Mouse (Mus musculus) embryonic stem cell, embryonic (primary cell): Measurements from ENCODE around the gene Mfap5.

Experiments used
- CTCF ChIA-PET, 4 experiments: fragments of 300-600 bp in 2 of 4; fragments of 350-600 bp in 2 of 4; sonication (Branson Sonifier 250); formaldehyde crosslinking; loops; one replicate each; lab custom pipeline; 2022; ENCODE audit warnings: inconsistent platforms in 2 of 4; lab: Charles Lee
- POLR2A ChIA-PET, 4 experiments: fragments of 300-600 bp in 2 of 4; fragments of 350-600 bp in 2 of 4; sonication (Branson Sonifier 250); formaldehyde crosslinking; loops; one replicate each; lab custom pipeline; 2022; ENCODE audit warnings: antibody characterized with exemption in 4 of 4, inconsistent platforms in 1 of 4; lab: Charles Lee

The Mfap5 gene

GRCm38 (mm10) chr6:122495082-122495881 lies 10.4 kb upstream of the Mfap5 start:
- CTCF ChIA-PET: interaction anchor here (0.6 to 2.0 kb wide), 18 partner anchors 8 to 225 kb away, joined by 3 to 20 read pairs (median 4); partner anchors contain the start of gene Mfap5 (in 1 of the 4)

GRCm38 (mm10) chr6:122496501-122496900 lies 9.1 kb upstream of the Mfap5 start:
- ChIA-PET POLR2A (interaction anchor here in 3 of 4 experiments (0.7 to 2.4 kb wide), 11 partner anchors 9 to 188 kb away, joined by 3 to 6 read pairs (median 4); partner anchors contain the start of genes Apobec1 (in 1 of the 3), Gdf3 (in 1 of the 3), M6pr (in 1 of the 3) and Mfap5 (in 1 of the 3)), CTCF (interaction anchor here (0.6 to 2.0 kb wide), 34 partner anchors 9 to 223 kb away, joined by 3 to 20 read pairs (median 4); partner anchors contain the start of gene Mfap5 (in 2 of the 4))

More at GRCm38 (mm10) chr6:122495082-122495881, 10.4 kb upstream of the Mfap5 start:
- POLR2A ChIA-PET: interaction anchor here (0.9 to 4.2 kb wide), 14 partner anchors 14 to 153 kb away, joined by 3 to 79 read pairs (median 3); partner anchors contain the start of gene Gdf3 (in 1 of the 4)

GRCm38 (mm10) chr6:122498661-122499060 lies 7.0 kb upstream of the Mfap5 start, which contains the start of gene Rimklb:
Rimklb (minus strand) TSS chr6:122498761.
- POLR2A ChIA-PET: interaction anchor here in 1 of 4 experiments (1.4 kb wide), 1 partner anchor 29 kb away, joined by 4 read pairs; no protein-coding TSS in a partner anchor
- CTCF ChIA-PET: interaction anchor here in 1 of 4 experiments (1.4 kb wide), 1 partner anchor 115 kb away, joined by 6 read pairs; no protein-coding TSS in a partner anchor

DNA sequence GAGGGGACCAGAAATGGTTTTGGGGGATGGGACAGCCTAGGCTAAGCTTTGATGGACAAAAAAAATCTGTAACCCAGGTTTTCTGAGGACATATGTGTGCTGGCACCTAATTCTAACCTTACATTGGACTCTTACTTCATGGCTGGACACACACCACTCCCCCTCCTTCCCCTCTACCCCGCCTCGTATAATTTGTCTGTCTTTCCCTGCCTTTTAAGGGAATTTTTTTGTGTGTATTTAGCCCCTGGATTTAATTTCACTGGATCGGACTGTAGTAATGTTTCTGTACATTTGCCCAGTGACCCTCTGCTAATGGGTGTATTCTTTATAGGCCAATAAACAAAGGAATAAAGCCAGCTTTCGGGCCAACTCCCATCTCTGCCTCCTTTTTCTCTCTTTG lies 604 bp upstream of the Mfap5 start:
- CTCF ChIA-PET: interaction anchor here in 3 of 4 experiments (0.7 to 1.0 kb wide), 3 partner anchors 42 to 88 kb away, joined by 3 to 4 read pairs (median 3); no protein-coding TSS in a partner anchor
- POLR2A ChIA-PET: interaction anchor here in 1 of 4 experiments (1.4 to 2.5 kb wide), 3 partner anchors 9 to 102 kb away, joined by 4 to 8 read pairs (median 5); no protein-coding TSS in a partner anchor

GRCm38 (mm10) chr6:122508494-122508893 lies 2.8 kb downstream of the Mfap5 start:
- CTCF ChIA-PET: no interaction called here

DNA sequence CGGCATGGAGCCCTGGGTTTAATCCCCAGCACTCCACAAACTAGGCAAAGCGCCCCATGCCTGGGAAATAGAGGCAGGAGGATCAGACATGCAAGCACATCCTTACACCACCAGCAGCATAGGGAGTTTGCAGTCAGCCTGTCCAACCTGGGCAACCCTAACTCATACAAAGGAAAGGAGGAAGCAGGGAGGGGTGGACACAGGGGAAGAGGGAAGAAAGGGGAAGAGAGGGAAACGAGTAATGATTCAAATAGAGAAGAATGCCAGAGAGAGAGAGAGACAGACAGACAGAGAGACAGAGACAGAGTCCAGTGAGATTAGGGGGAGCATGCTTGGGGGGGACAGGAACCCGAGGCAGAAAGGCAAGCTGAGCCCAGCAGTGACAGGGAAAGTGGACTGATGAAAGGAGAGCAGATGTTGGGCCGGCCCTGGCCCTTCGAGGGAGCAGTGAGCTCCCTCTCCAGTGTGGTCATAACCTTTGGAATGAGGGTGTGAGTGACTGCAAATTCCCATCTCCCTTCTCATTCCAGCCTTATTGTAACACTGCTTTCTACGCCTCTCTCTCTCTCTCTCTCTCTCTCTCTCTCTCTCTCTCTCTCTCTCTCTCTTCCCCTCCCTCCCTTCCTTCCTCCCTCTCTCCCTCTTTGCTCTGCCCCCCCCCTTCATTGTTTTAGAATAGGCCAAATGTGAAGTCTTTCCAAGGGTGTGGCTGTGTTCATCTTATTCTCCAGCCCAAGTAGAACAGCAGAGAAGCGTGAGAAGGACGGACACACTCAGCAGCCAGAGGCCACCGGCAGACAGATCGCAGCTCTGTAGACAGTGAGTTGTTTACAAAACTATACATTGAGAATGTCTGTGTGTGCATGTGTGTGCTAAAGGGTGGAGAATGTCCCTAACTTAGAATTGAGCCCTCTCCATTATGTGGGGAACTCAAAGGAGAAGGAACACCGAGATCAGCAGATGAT lies 7.6 kb downstream of the Mfap5 start:
- POLR2A ChIA-PET: interaction anchor here (0.6 to 1.9 kb wide), 15 partner anchors 10 to 95 kb away, joined by 3 to 7 read pairs (median 4); no protein-coding TSS in a partner anchor
- CTCF ChIA-PET: interaction anchor here (0.6 to 1.5 kb wide), 10 partner anchors 10 to 239 kb away, joined by 3 to 9 read pairs (median 5); no protein-coding TSS in a partner anchor

More at GRCm38 (mm10) chr6:122508494-122508893, 2.8 kb downstream of the Mfap5 start:
- POLR2A ChIA-PET: interaction anchor here in 2 of 4 experiments (1.0 to 1.5 kb wide), 4 partner anchors 14 to 200 kb away, joined by 3 to 5 read pairs (median 4); partner anchors contain the start of gene M6pr (in 1 of the 2)

DNA sequence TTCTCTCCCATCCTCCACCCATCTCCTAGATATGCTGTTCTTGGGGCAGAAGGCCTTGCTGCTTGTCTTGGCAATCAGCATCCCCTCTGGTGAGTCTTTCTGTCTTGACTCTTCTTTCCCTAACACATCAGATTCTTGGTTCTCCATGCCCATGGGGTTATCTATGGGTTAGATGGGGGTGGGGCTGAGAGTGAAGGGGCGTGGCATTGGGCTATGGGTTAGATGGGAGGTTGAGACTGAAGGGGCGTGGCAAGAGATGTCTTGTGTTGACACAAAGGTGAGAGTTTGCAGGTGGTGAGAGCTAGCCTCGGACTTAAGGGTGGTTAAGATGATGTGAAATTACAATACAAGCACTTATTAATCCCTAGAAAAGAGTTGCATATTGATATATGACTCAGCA lies 8.7 kb downstream of the Mfap5 start:
- ChIA-PET CTCF (interaction anchor here in 2 of 4 experiments (0.6 to 1.5 kb wide), 5 partner anchors 14 to 48 kb away, joined by 3 to 5 read pairs (median 5); no protein-coding TSS in a partner anchor), POLR2A (interaction anchor here (0.7 to 1.5 kb wide), 7 partner anchors 19 to 93 kb away, joined by 3 to 6 read pairs (median 3); no protein-coding TSS in a partner anchor)

- POLR2A ChIA-PET: interaction anchor here (0.7 to 1.5 kb wide), 4 partner anchors 23 to 261 kb away, joined by 3 read pairs; no protein-coding TSS in a partner anchor
- CTCF ChIA-PET: interaction anchor here (0.5 to 0.7 kb wide), 4 partner anchors 33 to 343 kb away, joined by 3 to 12 read pairs (median 4); no protein-coding TSS in a partner anchor
These were observed 10.1 kb downstream of the Mfap5 start for GRCm38 (mm10) chr6:122515762-122516161.

- ChIA-PET POLR2A (interaction anchor here in 2 of 4 experiments (0.6 to 1.3 kb wide), 4 partner anchors 15 to 92 kb away, joined by 3 to 6 read pairs (median 4); partner anchors contain the start of gene Gdf3 (in 1 of the 2)), CTCF (interaction anchor here in 3 of 4 experiments (0.5 to 1.7 kb wide), 6 partner anchors 10 to 115 kb away, joined by 3 to 5 read pairs (median 3); no protein-coding TSS in a partner anchor)
These were observed 12.0 kb downstream of the Mfap5 start for GRCm38 (mm10) chr6:122517668-122518067.

DNA sequence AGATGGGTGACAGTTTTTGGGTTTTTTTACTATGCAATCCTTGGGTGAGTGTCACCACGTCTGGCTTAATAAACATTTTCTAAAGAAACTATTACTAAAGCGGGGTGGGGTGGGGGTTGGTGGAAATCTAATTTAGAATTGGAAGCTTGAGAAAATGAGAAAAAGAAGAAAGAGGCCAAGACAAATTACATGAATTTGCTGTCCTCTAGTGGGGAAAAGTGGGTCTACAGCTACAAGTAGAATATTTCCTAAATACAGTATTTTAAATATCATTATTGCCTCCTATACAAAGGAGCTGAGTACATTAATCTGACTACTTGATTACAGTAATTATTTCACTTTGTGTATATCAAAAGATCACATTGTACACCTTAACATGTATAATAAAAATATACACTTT lies 13.7 kb downstream of the Mfap5 start:
- ChIA-PET CTCF (interaction anchor here (0.5 to 3.1 kb wide), 21 partner anchors 9 to 961 kb away, joined by 3 to 15 read pairs (median 4); partner anchors contain the start of gene Mfap5 (in 1 of the 4)), POLR2A (interaction anchor here in 3 of 4 experiments (0.6 to 1.5 kb wide), 10 partner anchors 9 to 174 kb away, joined by 3 to 5 read pairs (median 4); partner anchors contain the start of gene Dppa3 (in 1 of the 3))

GRCm38 (mm10) chr6:122522595-122522994 lies 16.9 kb downstream of the Mfap5 start:
- ChIA-PET CTCF (interaction anchor here (0.6 to 1.7 kb wide), 13 partner anchors 9 to 214 kb away, joined by 3 to 10 read pairs (median 5); partner anchors contain the start of gene M6pr (in 1 of the 4)), POLR2A (interaction anchor here in 3 of 4 experiments (1.0 to 2.2 kb wide), 5 partner anchors 10 to 87 kb away, joined by 3 to 15 read pairs (median 6); partner anchors contain the start of gene Gdf3 (in 1 of the 3))

DNA sequence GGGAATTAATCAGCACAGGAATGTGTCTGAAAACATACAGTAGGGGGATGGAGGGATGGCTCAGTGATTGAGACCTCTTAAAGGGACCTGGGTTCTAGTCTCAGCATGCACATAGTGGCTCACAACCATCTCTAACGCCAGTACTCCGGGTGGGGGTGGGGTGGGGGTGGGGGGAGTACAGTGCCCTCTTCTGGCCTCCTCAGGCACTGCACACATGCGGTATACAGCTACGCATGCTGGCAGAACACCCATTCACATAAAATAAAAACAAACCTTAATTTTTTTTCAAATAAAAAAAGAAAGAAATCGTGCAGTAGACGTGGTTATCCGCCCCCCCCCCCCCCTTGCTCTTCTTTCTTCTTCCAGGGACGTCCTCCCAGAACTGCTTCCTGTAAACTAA lies 17.6 kb downstream of the Mfap5 start:
- ChIA-PET POLR2A (interaction anchor here in 3 of 4 experiments (0.7 to 2.2 kb wide), 15 partner anchors 10 to 220 kb away, joined by 3 to 15 read pairs (median 3); partner anchors contain the start of gene Gdf3 (in 1 of the 3)), CTCF (interaction anchor here (0.6 to 1.7 kb wide), 32 partner anchors 9 to 1201 kb away, joined by 3 to 11 read pairs (median 5); partner anchors contain the start of genes M6pr (in 1 of the 4), Mfap5 (in 1 of the 4) and Necap1 (in 1 of the 4))

DNA sequence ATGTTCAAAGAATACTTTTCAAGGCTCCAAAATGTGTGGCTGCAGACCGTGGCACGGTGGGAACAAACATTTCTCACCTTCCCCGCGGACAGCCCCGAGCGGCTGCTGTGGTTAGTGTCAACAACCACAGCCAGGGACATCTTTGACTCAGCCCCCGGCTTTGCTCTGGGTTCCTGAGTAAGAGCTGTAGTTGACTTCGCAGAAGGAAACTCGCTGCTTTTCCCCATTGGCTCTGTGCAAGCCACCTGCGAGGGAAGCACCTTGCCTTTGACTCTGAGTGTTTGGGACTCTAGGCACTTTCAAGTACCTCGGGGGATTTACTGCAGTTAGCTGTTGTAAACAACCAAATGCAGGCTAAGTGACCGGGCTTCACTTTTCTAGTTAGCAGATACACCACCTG lies 22.0 kb downstream of the Mfap5 start:
- CTCF ChIA-PET: interaction anchor here (0.5 to 1.9 kb wide), 13 partner anchors 8 to 247 kb away, joined by 3 to 8 read pairs (median 4); partner anchors contain the start of genes Dppa3 (in 1 of the 4) and M6pr (in 1 of the 4)

GRCm38 (mm10) chr6:122528136-122528535 lies 22.5 kb downstream of the Mfap5 start:
- POLR2A ChIA-PET: interaction anchor here (0.6 to 2.3 kb wide), 22 partner anchors 8 to 187 kb away, joined by 3 to 10 read pairs (median 4); partner anchors contain the start of gene Gdf3 (in 2 of the 4)
- CTCF ChIA-PET: interaction anchor here (0.5 to 1.9 kb wide), 17 partner anchors 9 to 248 kb away, joined by 3 to 8 read pairs (median 4); partner anchors contain the start of genes Dppa3 (in 1 of the 4) and M6pr (in 1 of the 4)

More for the DNA sequence above, 22.0 kb downstream of the Mfap5 start:
- POLR2A ChIA-PET: interaction anchor here (0.7 to 2.3 kb wide), 16 partner anchors 8 to 186 kb away, joined by 3 to 10 read pairs (median 4); partner anchors contain the start of gene Gdf3 (in 2 of the 4)

DNA sequence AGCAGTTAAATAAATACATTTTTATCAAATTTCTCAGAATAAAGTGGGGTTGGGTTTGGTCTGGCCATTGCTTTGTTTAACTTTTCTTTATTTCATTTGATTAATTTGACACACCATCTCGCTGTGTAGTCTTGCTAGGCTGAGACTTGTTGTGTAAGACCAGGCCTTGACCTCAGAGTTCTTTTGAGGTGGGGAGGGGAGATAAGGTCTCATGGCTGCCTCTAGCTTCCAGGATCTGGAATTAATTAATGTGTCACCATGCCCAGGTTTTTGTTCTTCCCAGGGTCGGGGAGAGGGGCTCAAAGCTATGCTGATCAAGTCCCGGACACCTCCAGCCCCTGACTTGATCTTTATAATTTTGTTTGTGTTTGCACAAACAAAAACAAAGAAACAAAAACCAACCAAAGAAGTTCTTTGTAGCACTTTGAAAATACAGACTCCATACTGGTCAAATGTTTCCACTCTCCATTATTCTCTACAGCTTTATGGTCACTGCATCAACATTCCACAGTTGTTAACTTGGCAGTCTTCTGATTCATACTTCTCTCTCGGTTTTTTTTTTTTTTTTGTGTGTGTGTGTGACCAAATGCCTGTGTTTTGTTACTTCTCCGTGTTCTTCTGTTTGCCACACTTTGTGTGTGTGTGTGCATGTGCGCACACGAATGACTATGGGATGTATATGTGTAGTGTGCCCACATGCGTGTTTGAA lies 26.0 kb downstream of the Mfap5 start:
- ChIA-PET POLR2A (interaction anchor here in 3 of 4 experiments (0.7 to 2.5 kb wide), 6 partner anchors 25 to 1239 kb away, joined by 4 to 15 read pairs (median 10); partner anchors contain the start of gene Phc1 (in 1 of the 3)), CTCF (interaction anchor here (0.6 to 2.9 kb wide), 8 partner anchors 8 to 101 kb away, joined by 3 to 31 read pairs (median 4); no protein-coding TSS in a partner anchor)
